Mouse (Mus musculus) kidney, adult 2 months (tissue): Measurements from ENCODE around the gene Tbc1d21. TPM values are rescaled to one million over a fixed set of nuclear protein-coding genes. Genes with fewer than 3 reads are reported as not detected.
A peak's percentile ranks its signal among the peaks of the same experiment; 100 is the strongest.

Experiments
- DNase-seq: peaks from one replicate; pipeline ENCODE4 v3.0.0; 2021
- H3K27ac ChIP-seq: fragments of 200-500 bp; 2 replicates; pipeline ENCODE4 v1.5.1; 2012; ENCODE audit warnings: low read depth, low read length, control low read depth, inconsistent platforms; ENCODE audit not compliant: insufficient read depth
- H3K27me3 ChIP-seq: fragments of 200-500 bp; replicated peaks from 2 replicates; pipeline ENCODE4 v1.6.1; 2012; ENCODE audit warnings: mild to moderate bottlenecking, moderate library complexity, low read length, inconsistent platforms; ENCODE audit not compliant: control insufficient read depth, insufficient read depth
- H3K36me3 ChIP-seq: fragments of 200-500 bp; 2 replicates; pipeline ENCODE4 v1.6.1; 2012; ENCODE audit warnings: mild to moderate bottlenecking, moderate library complexity, low read length, inconsistent platforms; ENCODE audit not compliant: control insufficient read depth, insufficient read depth
- H3K4me1 ChIP-seq: fragments of 200-500 bp; 2 replicates; pipeline ENCODE4 v1.6.1; 2011; ENCODE audit warnings: low read length; ENCODE audit not compliant: control insufficient read depth, insufficient read depth
- H3K4me3 ChIP-seq: fragments of 200-500 bp; 2 replicates; pipeline ENCODE4 v1.5.1; 2011; ENCODE audit warnings: mild to moderate bottlenecking, low read depth, low read length, control low read depth; ENCODE audit not compliant: insufficient read depth
- CTCF ChIP-seq: fragments of 200-500 bp; conservative IDR thresholded peaks from 2 replicates; pipeline ENCODE4 v1.5.1; 2011; ENCODE audit warnings: low read depth, mild to moderate bottlenecking, control low read depth, low read length, moderate library complexity, mixed read lengths; ENCODE audit not compliant: insufficient read depth, insufficient read length
- POLR2A ChIP-seq: fragments of 200-500 bp; IDR thresholded peaks from one replicate; pipeline ENCODE4 v1.6.1; 2011; ENCODE audit warnings: low read depth, low read length, control low read depth
- WGBS: fragments of 180-500 bp; shearing (Covaris S2); methylation state at CpG from one replicate; pipeline ENCODE4 v1.1.7; 2018; 5-methylcytosine and 5-hydroxymethylcytosine counted together
- polyA plus RNA-seq: library from polyadenylated mRNA; depleted of rRNA; stranded (reverse); fragments of >200 nt; gene quantifications from 2 replicates; pipeline ENCODE4 v1.2.3, GENCODE M21; 2012

Tbc1d21 gene
- polyA plus RNA-seq, 1 experiment: not detected

DNA sequence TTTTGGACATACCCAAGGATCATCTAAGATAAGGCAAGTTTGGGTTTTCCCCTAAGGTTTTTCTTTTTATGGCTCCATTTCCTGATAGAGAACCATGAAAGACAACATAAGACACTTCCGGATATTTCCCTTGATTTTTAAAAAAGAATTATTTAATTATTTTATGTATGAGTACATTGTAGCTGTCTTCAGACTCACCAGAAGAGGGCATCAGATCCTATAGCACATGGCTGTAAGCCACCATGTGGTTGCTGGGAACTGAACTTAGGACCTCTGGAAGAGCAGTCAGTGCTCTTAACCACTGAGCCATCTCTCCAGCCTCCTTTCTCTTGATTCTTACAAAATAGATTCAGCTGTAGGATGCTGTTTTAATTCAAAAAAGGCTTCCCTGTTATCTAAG is 28.5 kb downstream of the Tbc1d21 start:
- no peak overlapping the region for H3K4me3 ChIP-seq
- WGBS: 89% methylated on average over 1 of the region's 1 CpGs
- no peak overlapping the region for H3K27ac ChIP-seq
- no peaks in the 10 kb centered on the region for H3K27me3 ChIP-seq
- no peak for DNase-seq
- H3K4me1 ChIP-seq: no peaks in the 10 kb centered on the region
- TF ChIP-seq CTCF (no peak), POLR2A (no peak)
- no peaks in the 10 kb centered on the region for H3K36me3 ChIP-seq

DNA sequence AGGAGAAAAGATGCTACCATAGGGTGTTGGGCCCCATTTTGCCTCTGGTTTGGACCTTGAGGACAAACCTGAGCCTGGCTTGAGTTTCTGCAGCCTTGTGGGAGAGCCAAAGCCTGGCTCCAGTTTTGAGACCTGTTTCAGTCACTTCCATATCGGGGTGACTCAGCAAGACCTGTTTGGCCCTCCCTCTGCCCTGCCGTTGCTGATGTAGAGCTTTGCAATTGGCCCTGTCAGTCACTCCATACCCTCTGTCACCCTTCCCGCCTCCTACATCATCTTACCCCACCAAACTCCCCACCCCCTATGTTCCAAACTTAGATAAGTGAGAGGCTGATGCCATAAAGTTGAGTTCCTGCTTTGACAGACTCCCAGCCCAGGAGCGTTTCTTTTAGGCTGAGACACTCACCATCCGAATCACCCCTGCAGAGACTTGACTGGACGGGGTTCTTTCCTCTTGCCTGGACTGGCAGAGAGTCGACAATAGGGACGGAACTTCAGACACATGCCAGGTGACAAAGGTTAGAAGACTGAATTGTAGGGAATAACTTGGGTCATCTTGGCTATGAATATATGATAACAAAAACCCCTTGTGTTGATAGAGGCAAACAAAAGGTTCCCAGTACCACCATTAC is 33.5 kb downstream of the Tbc1d21 start:
- no peak overlapping the region for H3K27ac ChIP-seq
- no peak for TF ChIP-seq CTCF
- TF ChIP-seq POLR2A: no peak
- no peaks in the 10 kb centered on the region for H3K4me1 ChIP-seq
- WGBS: 70% methylated on average over 8 of the region's 8 CpGs
- no peaks in the 10 kb centered on the region for H3K36me3 ChIP-seq
- DNase-seq: no peak
- H3K4me3 ChIP-seq: no peak overlapping the region
- no peaks in the 10 kb centered on the region for H3K27me3 ChIP-seq

DNA sequence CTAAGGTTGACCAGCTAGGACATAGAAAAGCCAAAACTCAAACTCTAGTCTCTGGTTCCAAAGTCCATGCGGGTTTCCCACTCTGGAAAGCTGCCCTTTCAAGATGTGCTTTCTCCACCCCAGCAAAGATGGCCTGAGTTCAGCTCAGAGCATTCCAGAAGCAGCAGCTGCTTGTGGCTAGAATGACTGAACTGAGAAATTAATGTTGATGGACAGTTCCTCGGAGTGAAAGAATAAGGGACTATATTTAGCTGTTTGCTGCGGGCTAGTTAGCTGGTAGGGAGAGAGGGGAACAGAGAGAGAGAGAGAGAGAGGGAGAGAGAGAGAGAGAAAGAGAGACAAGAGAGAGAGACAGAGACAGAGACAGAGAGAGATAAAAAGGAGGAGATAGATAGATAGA is 39.0 kb downstream of the Tbc1d21 start:
- DNase-seq: no peak
- 61% methylated on average over 3 of the region's 3 CpGs for WGBS
- no peak overlapping the region for H3K4me3 ChIP-seq
- TF ChIP-seq POLR2A: no peak
- no peak for TF ChIP-seq CTCF
- H3K27ac ChIP-seq: no peak overlapping the region
- H3K27me3 ChIP-seq: no peaks in the 10 kb centered on the region
- H3K36me3 ChIP-seq: no peaks in the 10 kb centered on the region
- no peaks in the 10 kb centered on the region for H3K4me1 ChIP-seq

DNA sequence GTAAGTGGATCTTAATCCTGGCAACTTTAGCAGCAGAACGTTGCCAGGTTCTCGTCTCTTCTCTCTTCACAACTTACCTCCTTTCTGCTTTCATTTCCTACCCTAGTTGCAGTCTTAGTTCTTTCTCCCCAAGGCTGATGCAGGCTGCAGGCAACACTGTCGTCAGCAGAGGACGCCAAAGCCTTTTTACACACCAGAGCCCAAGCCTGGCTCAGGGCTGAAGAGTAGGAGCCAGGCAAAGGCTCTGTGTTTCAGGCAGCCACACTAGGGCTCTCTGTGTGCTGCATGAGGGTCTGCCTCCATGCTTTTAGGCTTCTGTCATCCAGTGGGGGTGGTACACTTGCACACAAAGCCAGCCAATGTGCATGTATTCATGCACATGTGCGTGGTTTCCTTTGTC is 40.0 kb downstream of the Tbc1d21 start:
- TF ChIP-seq CTCF (peak; percentile 78), POLR2A (no peak)
- no peak for DNase-seq
- 34% methylated on average over 5 of the region's 5 CpGs for WGBS

DNA sequence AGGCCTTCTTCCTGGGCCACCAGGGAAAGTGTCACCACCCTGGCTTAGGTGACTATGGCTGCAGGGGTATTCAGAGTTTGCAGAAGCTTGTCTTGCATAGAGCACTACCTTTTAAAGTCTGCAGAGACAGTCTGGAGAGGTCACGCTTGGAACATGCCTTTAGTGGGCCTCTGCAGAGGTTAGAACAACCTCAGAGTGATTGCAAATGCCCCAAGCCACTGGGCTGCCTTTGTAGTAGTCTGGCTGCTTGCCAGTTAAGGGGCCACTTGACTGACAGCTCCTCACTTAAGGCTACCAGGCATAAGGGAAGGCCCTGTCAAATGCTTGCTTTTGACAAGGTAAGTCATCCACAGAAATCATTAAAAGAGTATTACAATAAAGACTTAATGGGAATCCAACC is 42.9 kb downstream of the Tbc1d21 start:
- Histone ChIP-seq H3K27ac (no peak overlapping the region), H3K27me3 (no peaks in the 10 kb centered on the region), H3K36me3 (no peaks in the 10 kb centered on the region), H3K4me3 (no peak overlapping the region), H3K4me1 (no peaks in the 10 kb centered on the region)
- WGBS: 66% methylated on average over 1 of the region's 1 CpGs
- TF ChIP-seq CTCF (no peak), POLR2A (no peak)
- DNase-seq: no peak

More for the DNA sequence above, 40.0 kb downstream of the Tbc1d21 start:
- H3K4me1 ChIP-seq: no peaks in the 10 kb centered on the region
- H3K27me3 ChIP-seq: no peaks in the 10 kb centered on the region
- H3K4me3 ChIP-seq: no peak overlapping the region
- H3K36me3 ChIP-seq: no peaks in the 10 kb centered on the region
- no peak overlapping the region for H3K27ac ChIP-seq

DNA sequence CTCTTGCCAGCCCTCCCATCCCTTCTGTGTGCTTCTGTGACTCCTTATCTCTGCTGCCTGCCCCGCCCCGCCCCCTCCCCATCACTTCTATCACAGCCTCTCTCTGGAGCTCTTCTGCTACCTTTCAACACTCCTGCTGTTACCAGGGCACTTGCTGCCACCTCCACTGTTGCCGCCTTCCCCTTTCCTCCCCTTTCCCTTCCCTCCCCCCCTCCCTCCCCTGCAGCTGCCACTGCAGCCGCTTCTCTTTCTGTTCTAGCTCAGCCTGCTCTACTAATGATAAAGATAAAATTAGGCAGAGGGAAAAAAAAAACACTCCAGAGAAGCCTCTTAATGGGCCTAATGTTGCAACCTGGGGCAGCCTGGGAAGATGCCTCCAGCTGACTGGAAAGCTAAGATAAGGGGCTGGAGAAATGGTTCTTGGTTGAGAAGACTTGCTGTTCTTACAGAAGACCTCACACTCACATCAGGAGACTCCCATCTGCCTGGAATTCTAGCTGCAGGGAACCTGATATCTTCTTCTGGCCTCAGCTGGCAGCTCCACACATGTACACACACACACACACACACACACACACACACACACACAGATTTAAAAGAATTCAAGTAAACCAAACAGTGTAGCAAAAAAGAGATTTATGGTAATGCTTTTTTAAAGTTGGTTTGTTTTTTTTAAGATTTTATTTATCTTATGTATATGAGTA is 43.6 kb downstream of the Tbc1d21 start:
- TF ChIP-seq POLR2A: no peak
- TF ChIP-seq CTCF: no peak
- 57% methylated on average over 4 of the region's 4 CpGs for WGBS
- H3K27ac ChIP-seq: no peak overlapping the region
- no peaks in the 10 kb centered on the region for H3K36me3 ChIP-seq
- H3K4me1 ChIP-seq: no peaks in the 10 kb centered on the region
- H3K4me3 ChIP-seq: no peak overlapping the region
- no peak for DNase-seq
- H3K27me3 ChIP-seq: no peaks in the 10 kb centered on the region

DNA sequence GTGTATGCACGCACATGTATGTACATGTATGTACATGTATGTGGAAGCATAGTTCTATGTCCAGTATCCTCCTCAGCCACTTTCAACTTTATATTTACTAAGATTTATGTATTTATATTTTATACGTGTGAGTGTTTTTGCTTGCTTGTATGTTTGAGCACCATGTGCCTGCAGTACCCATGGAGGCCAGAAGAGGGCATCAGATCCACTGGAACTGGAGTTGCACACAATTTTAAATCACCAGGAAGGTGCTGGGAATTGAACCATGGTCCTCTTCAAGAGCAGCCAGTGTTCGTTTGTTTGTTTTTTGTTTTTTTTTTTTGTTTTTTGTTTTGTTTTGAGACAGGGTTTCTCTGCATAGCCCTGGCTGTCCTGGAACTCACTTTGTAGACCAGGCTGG is 48.6 kb downstream of the Tbc1d21 start:
- no peak overlapping the region for H3K4me3 ChIP-seq
- WGBS: 98% methylated on average over 3 of the region's 3 CpGs
- DNase-seq: no peak
- no peaks in the 10 kb centered on the region for H3K36me3 ChIP-seq
- H3K27me3 ChIP-seq: no peaks in the 10 kb centered on the region
- no peaks in the 10 kb centered on the region for H3K4me1 ChIP-seq
- TF ChIP-seq POLR2A (no peak), CTCF (0 out of 2 replicates have a peak, but pooled peaks have one; percentile 4)
- H3K27ac ChIP-seq: no peak overlapping the region
